Mouse (Mus musculus) liver, embryonic 11.5 days (tissue): ENCODE measurements around the gene Dst. TPM values are rescaled to one million over a fixed set of nuclear protein-coding genes. Genes with fewer than 3 reads are reported as not detected.
"Not testable (repeated sequence)": the region's sequence is repeated elsewhere in the genome, so short reads cannot be mapped to it uniquely, and the experiment has no call there.

Source experiments
- ATAC-seq: fragments of 200-750 bp; cut with Nextera tagmentation; replicated peaks from 2 replicates; pipeline ENCODE4 v1.8.0; 2017; ENCODE audit warnings: moderate number of reproducible peaks, mild to moderate bottlenecking, moderate TSS enrichment, moderate library complexity; ENCODE audit not compliant: low FRiP score
- DNase-seq: peaks from one replicate; pipeline ENCODE4 v3.0.0-alpha.2; 2017; ENCODE audit warnings: low spot score
- H3K27ac ChIP-seq: fragments of 300-500 bp; sonication (generic); 2 replicates; pipeline ENCODE4 v1.5.1; 2014; ENCODE audit warnings: mild to moderate bottlenecking, low read depth, low read length, control low read depth
- H3K27me3 ChIP-seq: fragments of 300-500 bp; sonication (generic); replicated peaks from 2 replicates; pipeline ENCODE4 v1.6.1; 2014; ENCODE audit warnings: low read length, mixed read lengths; ENCODE audit not compliant: control insufficient read depth, insufficient read depth
- H3K36me3 ChIP-seq: fragments of 300-500 bp; sonication (generic); 2 replicates; pipeline ENCODE4 v1.6.1; 2014; ENCODE audit warnings: mild to moderate bottlenecking, low read length, moderate library complexity, mixed read lengths; ENCODE audit not compliant: control insufficient read depth, insufficient read depth
- H3K4me1 ChIP-seq: fragments of 300-500 bp; sonication (generic); replicated peaks from 2 replicates; pipeline ENCODE4 v1.6.1; 2014; ENCODE audit warnings: low read length, mixed read lengths; ENCODE audit not compliant: control insufficient read depth, insufficient read depth
- H3K4me2 ChIP-seq: fragments of 300-500 bp; sonication (generic); 2 replicates; pipeline ENCODE4 v1.6.1; 2014; ENCODE audit warnings: mild to moderate bottlenecking, control low read depth, moderate library complexity
- H3K4me3 ChIP-seq: fragments of 300-500 bp; sonication (generic); 2 replicates; pipeline ENCODE4 v1.5.1; 2014; ENCODE audit warnings: low read depth, low read length, control low read depth
- H3K9ac ChIP-seq: fragments of 300-500 bp; sonication (generic); 2 replicates; pipeline ENCODE4 v1.6.1; 2014; ENCODE audit warnings: low read depth, low read length, control low read depth
- H3K9me3 ChIP-seq: fragments of 300-500 bp; sonication (generic); 2 replicates; pipeline ENCODE4 v1.6.1; 2016; ENCODE audit warnings: low read length, inconsistent platforms, mixed read lengths; ENCODE audit not compliant: control insufficient read depth
- WGBS: fragments of 180-500 bp; shearing (Covaris S2); extraction: QIAGEN DNeasy Blood & Tissue Kit; methylation state at CpG from one replicate; pipeline ENCODE4 v1.1.7; 2014; 5-methylcytosine and 5-hydroxymethylcytosine counted together
- polyA plus RNA-seq: library from polyadenylated mRNA; unstranded; fragments of >200 nt; fragmentation: Nextera tagmentation; extraction: Ambion mirVana; gene quantifications from 2 replicates; pipeline ENCODE4 v1.2.1, GENCODE M21; 2014

The Dst gene
- polyA plus RNA-seq, 1 experiment from 2014 or later, result 9.4 TPM

- H3K9me3 ChIP-seq, result no peaks in the 10 kb centered on the region
- no peak for DNase-seq
- WGBS, result 89% methylated on average over 15 of the region's 15 CpGs
- no peak overlapping the region for H3K9ac ChIP-seq
- H3K36me3 ChIP-seq, result peaks cover 8% of the 10 kb centered on the region; the same call in 1 of the 2 replicates
- no peaks in the 10 kb centered on the region for H3K27me3 ChIP-seq
- H3K4me3 ChIP-seq, result no peak overlapping the region
- H3K4me2 ChIP-seq, result no peak overlapping the region
- no peak for ATAC-seq
- H3K27ac ChIP-seq, result no peak overlapping the region
- 0 out of 2 replicates have a peak, but pooled peaks cover 3% of the 10 kb centered on the region for H3K4me1 ChIP-seq
These were observed 399.2 kb downstream of the Dst start for GRCm38 (mm10) chr1:34307191-34307590.

DNA sequence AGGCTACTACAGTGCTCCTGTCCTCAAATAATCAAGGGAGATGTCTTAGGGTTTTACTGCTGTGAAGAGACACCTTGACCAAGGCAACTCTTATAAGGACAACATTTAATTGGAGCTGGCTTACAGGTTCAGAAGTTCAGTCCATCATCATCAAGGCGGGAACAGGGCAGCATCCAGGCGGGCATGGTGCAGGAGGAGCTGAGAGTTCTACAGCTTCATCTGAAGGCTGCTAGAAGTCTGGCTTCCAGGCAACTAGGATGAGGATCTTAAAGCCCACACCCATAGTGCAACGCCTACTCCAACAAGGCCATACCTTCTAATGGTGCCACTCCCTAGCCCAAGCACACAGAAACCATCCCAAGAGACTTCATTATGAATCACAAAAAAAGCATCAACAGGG is 400.8 kb downstream of the Dst start:
- H3K9ac ChIP-seq, H3K36me3 ChIP-seq, H3K4me1 ChIP-seq, H3K27me3 ChIP-seq, DNase-seq, ATAC-seq, H3K9me3 ChIP-seq, H3K27ac ChIP-seq, H3K4me3 ChIP-seq, H3K4me2 ChIP-seq: not testable (repeated sequence)
- 87% methylated on average over 3 of the region's 3 CpGs for WGBS

DNA sequence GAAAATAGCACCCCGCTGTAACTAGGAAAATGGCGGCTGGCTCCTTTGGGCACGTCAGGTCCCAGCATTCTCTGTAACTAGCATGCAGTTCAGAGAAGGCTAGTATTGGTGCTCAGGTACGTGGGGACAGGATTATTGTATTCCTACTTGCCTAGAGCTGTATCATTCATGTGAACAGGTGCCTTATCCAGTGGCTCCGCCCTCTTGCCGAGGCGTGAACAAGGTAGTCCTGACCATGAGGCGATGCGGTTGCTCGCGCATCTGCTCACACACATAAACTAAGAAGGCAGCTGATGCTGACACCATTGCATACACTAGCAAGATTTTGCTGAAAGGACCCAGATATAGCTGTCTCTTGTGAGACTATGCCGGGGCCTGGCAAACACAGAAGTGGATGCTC is 401.4 kb downstream of the Dst start:
- H3K4me1 ChIP-seq, result 0 out of 2 replicates have a peak, but pooled peaks cover 3% of the 10 kb centered on the region
- no peak overlapping the region for H3K4me2 ChIP-seq
- peaks cover 2% of the 10 kb centered on the region; the same call in 1 of the 2 replicates for H3K36me3 ChIP-seq
- WGBS, result 90% methylated on average over 12 of the region's 12 CpGs
- no peaks in the 10 kb centered on the region for H3K9me3 ChIP-seq
- ATAC-seq (no peak), DNase-seq (no peak)
- H3K27me3 ChIP-seq, result no peaks in the 10 kb centered on the region
- H3K27ac ChIP-seq, result no peak overlapping the region
- H3K9ac ChIP-seq, result no peak overlapping the region
- no peak overlapping the region for H3K4me3 ChIP-seq

GRCm38 (mm10) chr1:34310532-34311250 is 402.7 kb downstream of the Dst start:
- no peak overlapping the region for H3K9ac ChIP-seq
- no peak for DNase-seq
- H3K36me3 ChIP-seq, result peaks cover 2% of the 10 kb centered on the region; the same call in 1 of the 2 replicates
- H3K4me3 ChIP-seq, result no peak overlapping the region
- H3K9me3 ChIP-seq, result no peaks in the 10 kb centered on the region
- H3K4me1 ChIP-seq, result 0 out of 2 replicates have a peak, but pooled peaks cover 3% of the 10 kb centered on the region
- no peak overlapping the region for H3K27ac ChIP-seq
- no peaks in the 10 kb centered on the region for H3K27me3 ChIP-seq
- no peak for ATAC-seq
- no peak overlapping the region for H3K4me2 ChIP-seq
- WGBS, result 77% methylated on average over 8 of the region's 8 CpGs

- H3K27me3 ChIP-seq, result no peaks in the 10 kb centered on the region
- no peak overlapping the region for H3K9ac ChIP-seq
- WGBS, result 86% methylated on average over 4 of the region's 4 CpGs
- no peaks in the 10 kb centered on the region for H3K9me3 ChIP-seq
- H3K4me3 ChIP-seq, result no peak overlapping the region
- peaks cover 2% of the 10 kb centered on the region; the same call in 1 of the 2 replicates for H3K36me3 ChIP-seq
- ATAC-seq (no peak), DNase-seq (no peak)
- no peaks in the 10 kb centered on the region for H3K4me1 ChIP-seq
- no peak overlapping the region for H3K27ac ChIP-seq
- H3K4me2 ChIP-seq, result no peak overlapping the region
These were observed 404.8 kb downstream of the Dst start for GRCm38 (mm10) chr1:34312806-34313205.

GRCm38 (mm10) chr1:34315381-34315780 is 407.4 kb downstream of the Dst start:
- H3K36me3 ChIP-seq, result no peaks in the 10 kb centered on the region
- no peaks in the 10 kb centered on the region for H3K27me3 ChIP-seq
- DNase-seq (no peak), ATAC-seq (no peak)
- H3K9me3 ChIP-seq, result no peaks in the 10 kb centered on the region
- no peak overlapping the region for H3K4me2 ChIP-seq
- no peak overlapping the region for H3K4me3 ChIP-seq
- WGBS, result 61% methylated on average over 5 of the region's 5 CpGs
- no peaks in the 10 kb centered on the region for H3K4me1 ChIP-seq
- H3K9ac ChIP-seq, result no peak overlapping the region
- no peak overlapping the region for H3K27ac ChIP-seq

DNA sequence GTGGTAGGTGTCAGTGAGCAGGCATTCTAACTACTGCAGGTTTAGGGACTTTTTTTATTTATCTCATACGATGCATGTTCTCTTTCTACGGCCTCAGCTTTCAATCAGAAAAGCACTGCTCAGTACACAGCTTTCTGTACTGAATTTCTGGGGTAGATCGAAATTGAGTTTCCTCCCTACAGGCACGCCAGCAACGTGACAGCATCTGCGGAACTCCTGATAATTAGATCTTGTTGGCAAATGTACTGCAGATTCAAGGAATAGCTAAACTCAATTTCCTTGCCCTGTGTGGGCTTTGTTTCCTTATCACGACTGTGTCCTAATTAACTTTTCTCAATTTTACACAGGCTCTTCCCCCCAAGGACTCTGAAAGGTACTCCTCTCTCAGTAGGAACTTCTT is 416.2 kb downstream of the Dst start:
- Histone ChIP-seq H3K9ac (no peak overlapping the region), H3K27me3 (no peaks in the 10 kb centered on the region), H3K27ac (no peak overlapping the region), H3K36me3 (no peaks in the 10 kb centered on the region), H3K9me3 (no peaks in the 10 kb centered on the region), H3K4me2 (no peak overlapping the region), H3K4me3 (no peak overlapping the region), H3K4me1 (no peaks in the 10 kb centered on the region)
- WGBS, result 69% methylated on average over 7 of the region's 7 CpGs
- no peak for DNase-seq
- no peak for ATAC-seq

DNA sequence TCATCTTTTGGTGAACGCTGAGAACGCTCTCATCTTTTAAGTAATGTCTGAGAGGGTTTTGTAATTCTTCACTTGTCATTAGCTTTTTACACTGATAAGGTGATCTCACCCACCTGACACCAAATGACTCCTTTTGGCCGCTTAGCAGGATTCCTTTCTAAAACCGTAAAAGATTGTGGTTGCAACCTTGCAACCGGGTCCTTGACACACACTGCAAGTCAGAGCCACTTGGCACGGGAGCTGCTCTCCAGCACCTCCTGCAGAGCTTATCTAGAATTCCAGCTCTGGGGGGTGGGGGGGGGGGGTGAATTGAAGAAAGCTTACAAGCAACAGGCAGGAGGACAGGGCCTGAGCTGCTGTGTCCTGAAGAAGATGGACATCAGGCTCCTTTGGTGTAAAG is 420.6 kb downstream of the Dst start:
- H3K4me1 ChIP-seq, result no peaks in the 10 kb centered on the region
- no peak overlapping the region for H3K4me2 ChIP-seq
- H3K9me3 ChIP-seq, result no peaks in the 10 kb centered on the region
- no peaks in the 10 kb centered on the region for H3K27me3 ChIP-seq
- H3K36me3 ChIP-seq, result no peaks in the 10 kb centered on the region
- ATAC-seq, result no peak
- DNase-seq, result no peak
- no peak overlapping the region for H3K9ac ChIP-seq
- 54% methylated on average over 6 of the region's 6 CpGs for WGBS
- H3K4me3 ChIP-seq, result no peak overlapping the region
- no peak overlapping the region for H3K27ac ChIP-seq

- Histone ChIP-seq H3K27me3 (no peaks in the 10 kb centered on the region), H3K9me3 (no peaks in the 10 kb centered on the region), H3K36me3 (no peaks in the 10 kb centered on the region), H3K4me2 (no peak overlapping the region), H3K4me3 (no peak overlapping the region), H3K27ac (no peak overlapping the region), H3K9ac (no peak overlapping the region), H3K4me1 (no peaks in the 10 kb centered on the region)
- ATAC-seq, result no peak
- DNase-seq, result no peak
- 71% methylated on average over 3 of the region's 3 CpGs for WGBS
These were observed 423.7 kb downstream of the Dst start for GRCm38 (mm10) chr1:34331767-34332166.
